Mouse (Mus musculus) ES-E14 (cell line): ENCODE measurements at regions not wholly inside any gene's neighbourhood (a gene's known extent, or its start where the extent isn't known, plus 50 kb on each side); places are given as distances from the start of the nearest gene placed in this dataset.

Experiments used
- CHD2 ChIP-seq: IDR thresholded peaks from 2 replicates; pipeline ENCODE4 v1.6.1; 2014; ENCODE audit warnings: mild to moderate bottlenecking, low read depth, low read length, inconsistent platforms
- ZC3H11A ChIP-seq: IDR thresholded peaks from 2 replicates; pipeline ENCODE4 v1.6.1; 2012; ENCODE audit warnings: low read depth, mild to moderate bottlenecking, inconsistent platforms, low read length, borderline replicate concordance

- TF ChIP-seq ZC3H11A (no peak), CHD2 (no peak)
Observed at GRCm38 (mm10) chr10:17619617-17620016, 103.4 kb upstream of the Cited2 start.
